Mouse (Mus musculus) layer of hippocampus, adult 8-10 months (tissue): Measurements from ENCODE around the gene Btbd35f29. TPM values are rescaled to one million over a fixed set of nuclear protein-coding genes. Genes with fewer than 3 reads are reported as not detected.
"Not testable (repeated sequence)": the region's sequence is repeated elsewhere in the genome, so short reads cannot be mapped to it uniquely, and the experiment has no call there.

ENCODE experiments used
- DNase-seq, 2 experiments: peaks; one replicate each; pipeline ENCODE4 v3.0.0; 2022; ENCODE audit warnings: low spot score in 2 of 2
- total RNA-seq, 4 experiments: library from RNA; stranded (reverse); gene quantifications; 2 replicates each; pipeline ENCODE4 v1.2.4; 2022

The Btbd35f29 gene
- not detected for total RNA-seq

GRCm38 (mm10) chrX:31117374-31117773 lies at the start of gene Btbd35f29:
Btbd35f29 (plus strand) TSS chrX:31117674.
- not testable (repeated sequence) for DNase-seq

- DNase-seq: not testable (repeated sequence)
Measured at GRCm38 (mm10) chrX:31141416-31141815, 23.9 kb downstream of the Btbd35f29 start.

- not testable (repeated sequence) for DNase-seq
Measured at GRCm38 (mm10) chrX:31145144-31145543, 27.7 kb downstream of the Btbd35f29 start.

- DNase-seq: not testable (repeated sequence)
Measured at GRCm38 (mm10) chrX:31145835-31146234, 28.4 kb downstream of the Btbd35f29 start.

GRCm38 (mm10) chrX:31158534-31159085 lies 41.1 kb downstream of the Btbd35f29 start:
- DNase-seq: not testable (repeated sequence)

GRCm38 (mm10) chrX:31159450-31160322 lies 42.2 kb downstream of the Btbd35f29 start:
- DNase-seq: not testable (repeated sequence)

GRCm38 (mm10) chrX:31160554-31160953 lies 43.1 kb downstream of the Btbd35f29 start:
- DNase-seq: not testable (repeated sequence)

- not testable (repeated sequence) for DNase-seq
Measured at GRCm38 (mm10) chrX:31162638-31163037, 45.2 kb downstream of the Btbd35f29 start.

- not testable (repeated sequence) for DNase-seq
Measured at GRCm38 (mm10) chrX:31165193-31165592, 47.7 kb downstream of the Btbd35f29 start.

Other genes starting within 250 kb of the Btbd35f29 start
- not detected for gene Spin2f, start 136.2 kb downstream of the Btbd35f29 start, total RNA-seq
- gene Btbd35f26, start 218.8 kb downstream of the Btbd35f29 start, total RNA-seq: not detected